Mouse (Mus musculus): ENCODE results near the gene Iqcf3.

Iqcf3 gene

DNA sequence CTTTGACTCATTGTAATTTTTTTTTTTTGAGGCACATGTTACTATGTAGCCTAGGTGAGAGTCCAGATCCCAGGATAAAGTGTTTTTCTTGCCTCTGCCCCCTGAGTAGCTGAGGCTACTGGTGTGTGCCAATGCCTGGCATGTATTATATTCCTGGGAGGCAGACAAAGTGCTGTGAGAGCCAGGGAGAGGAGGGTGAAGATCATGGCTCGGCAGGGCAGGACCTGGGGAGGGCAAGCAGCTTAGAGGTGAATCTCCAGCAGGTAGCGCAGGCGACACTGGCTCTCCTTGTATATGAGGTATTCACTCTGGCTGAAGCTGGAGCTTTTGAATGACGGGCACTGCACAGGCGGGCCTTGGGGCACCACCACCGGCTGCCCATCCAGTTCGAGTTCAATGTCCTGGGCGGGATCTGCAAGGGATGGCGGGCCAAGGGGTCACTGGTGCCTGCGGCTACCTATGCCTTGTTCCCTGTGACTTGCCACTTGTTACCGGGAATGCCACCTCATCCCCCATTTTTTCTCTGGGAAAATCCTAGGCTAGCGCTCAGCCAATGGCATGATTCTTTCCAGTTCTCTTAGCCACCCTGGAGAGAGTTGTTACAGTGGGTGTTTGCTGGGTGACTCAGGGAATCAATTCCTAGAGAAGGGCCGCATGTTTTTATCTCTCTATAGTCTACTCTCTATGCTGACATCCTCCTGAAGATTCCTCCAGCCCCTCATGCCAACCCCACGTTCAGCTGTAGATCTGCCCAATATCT is 90.3 kb downstream of the Iqcf3 start:
- no peak for DNase-seq (ENCODE audit: low spot score)

DNA sequence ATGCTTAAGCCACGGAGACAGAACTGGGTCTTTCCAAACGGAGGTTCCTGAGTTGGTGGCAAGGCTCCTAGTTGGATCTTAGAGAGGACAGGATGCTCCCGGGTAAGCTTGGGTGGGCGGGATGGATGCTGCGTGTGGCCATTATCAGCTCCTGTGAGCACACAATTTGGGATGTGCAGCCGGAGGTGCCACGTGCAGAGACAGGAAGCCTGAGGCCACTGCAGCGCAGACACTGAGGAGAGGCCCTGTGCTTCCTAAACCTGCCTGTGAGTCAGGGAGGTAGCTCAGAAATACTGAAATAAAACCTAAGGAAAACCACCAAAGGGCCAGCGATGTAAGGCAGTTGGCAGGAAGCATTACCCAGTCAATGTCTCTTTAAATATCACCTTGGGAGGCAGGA is 91.7 kb downstream of the Iqcf3 start:
- DNase-seq (ENCODE audit: low spot score), result no peak

DNA sequence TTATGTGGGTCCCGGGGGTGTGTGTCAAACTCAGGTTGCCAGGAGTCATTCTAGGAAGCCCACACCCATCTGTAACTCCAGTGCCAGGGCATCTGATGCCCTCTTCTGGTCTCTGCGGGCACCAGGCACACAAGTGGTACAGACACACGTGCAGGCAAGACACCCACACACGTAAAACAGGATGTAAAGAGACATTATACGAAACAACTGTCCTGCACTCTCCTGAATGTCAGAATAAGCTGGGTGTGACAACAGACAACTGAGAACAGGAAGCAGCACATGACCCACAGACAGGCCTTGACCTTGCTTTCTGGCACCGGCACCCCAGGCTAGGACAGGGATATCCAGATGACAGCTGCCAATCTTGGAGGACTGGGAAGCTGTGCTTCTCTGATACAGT is 92.1 kb downstream of the Iqcf3 start:
- DNase-seq (ENCODE audit: low spot score), result no peak

DNA sequence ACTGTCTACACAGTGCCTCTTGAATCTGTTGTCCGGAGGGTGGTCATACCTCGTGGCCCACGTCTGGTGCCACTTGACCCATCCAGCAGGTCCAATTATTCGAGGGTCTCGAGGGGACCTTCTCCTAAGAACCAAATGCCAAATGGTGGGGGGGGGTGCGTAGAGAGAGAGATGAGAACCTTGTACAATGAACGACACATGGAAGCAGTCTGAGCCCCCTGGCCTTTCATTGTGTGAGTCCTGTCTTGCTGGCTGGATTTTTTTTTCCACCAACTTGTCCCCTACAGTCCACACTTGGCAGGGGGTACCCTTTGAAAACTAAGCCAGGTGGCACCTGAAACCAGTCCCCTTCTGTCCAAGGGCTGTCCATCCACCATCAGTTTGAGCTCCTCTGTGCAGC is 93.7 kb downstream of the Iqcf3 start:
- no peak for DNase-seq (ENCODE audit: low spot score)

DNA sequence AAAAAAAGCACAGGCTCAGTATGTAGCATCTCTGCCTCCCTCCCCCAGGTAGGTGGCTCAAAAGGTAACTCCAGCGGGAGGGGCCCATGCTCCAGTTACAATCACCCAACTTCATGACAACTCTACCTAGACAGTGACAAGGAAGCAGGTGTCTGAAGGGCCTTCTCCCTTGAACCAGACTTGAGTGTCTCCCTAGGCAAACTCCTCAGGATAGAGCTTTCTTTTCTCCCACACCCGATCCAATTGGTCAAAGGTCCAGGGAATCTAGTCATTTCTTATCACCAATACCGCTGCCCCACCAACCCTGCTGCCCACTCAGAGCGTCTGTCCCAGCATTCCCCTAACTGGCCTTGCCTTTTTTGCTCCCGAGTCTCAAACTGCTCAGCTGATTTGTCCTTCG is 94.7 kb downstream of the Iqcf3 start:
- no peak for DNase-seq (ENCODE audit: low spot score)

DNA sequence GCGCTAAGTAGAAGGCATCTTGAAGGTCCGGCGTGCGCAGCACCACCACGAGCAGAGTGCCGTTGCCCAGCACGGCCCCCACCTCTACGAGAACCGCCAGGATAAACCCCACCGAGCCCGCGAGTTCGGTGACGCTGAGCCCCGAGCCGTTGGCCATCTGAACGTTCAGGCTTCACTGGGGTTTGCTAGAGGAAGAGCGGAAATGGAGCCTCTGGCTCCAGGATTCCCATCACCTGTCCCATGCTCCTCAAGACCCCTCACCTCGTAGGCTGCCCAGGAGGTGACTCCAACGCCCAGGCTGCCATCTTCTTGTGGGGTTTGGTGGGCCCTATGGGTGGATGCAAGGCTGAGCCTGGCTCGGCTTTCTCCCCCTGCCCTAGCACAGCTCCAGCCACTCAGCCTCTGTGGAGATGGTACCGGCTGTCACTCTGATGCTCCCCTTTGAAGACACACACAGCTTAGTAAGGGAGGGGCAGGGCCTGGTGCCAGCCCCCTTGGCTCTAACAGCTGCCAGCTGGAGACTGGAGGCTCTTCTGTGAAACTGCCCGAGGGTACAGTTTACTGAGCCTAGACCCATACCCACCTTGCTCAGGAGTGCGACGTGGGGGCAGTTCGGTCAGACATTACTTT is 95.7 kb downstream of the Iqcf3 start, which contains the start of gene Gpr62:
TSS of gene Gpr62 (minus strand) at position 368 of the 630 bp plus-strand sequence.
- no peak for DNase-seq (ENCODE audit: low spot score)

DNA sequence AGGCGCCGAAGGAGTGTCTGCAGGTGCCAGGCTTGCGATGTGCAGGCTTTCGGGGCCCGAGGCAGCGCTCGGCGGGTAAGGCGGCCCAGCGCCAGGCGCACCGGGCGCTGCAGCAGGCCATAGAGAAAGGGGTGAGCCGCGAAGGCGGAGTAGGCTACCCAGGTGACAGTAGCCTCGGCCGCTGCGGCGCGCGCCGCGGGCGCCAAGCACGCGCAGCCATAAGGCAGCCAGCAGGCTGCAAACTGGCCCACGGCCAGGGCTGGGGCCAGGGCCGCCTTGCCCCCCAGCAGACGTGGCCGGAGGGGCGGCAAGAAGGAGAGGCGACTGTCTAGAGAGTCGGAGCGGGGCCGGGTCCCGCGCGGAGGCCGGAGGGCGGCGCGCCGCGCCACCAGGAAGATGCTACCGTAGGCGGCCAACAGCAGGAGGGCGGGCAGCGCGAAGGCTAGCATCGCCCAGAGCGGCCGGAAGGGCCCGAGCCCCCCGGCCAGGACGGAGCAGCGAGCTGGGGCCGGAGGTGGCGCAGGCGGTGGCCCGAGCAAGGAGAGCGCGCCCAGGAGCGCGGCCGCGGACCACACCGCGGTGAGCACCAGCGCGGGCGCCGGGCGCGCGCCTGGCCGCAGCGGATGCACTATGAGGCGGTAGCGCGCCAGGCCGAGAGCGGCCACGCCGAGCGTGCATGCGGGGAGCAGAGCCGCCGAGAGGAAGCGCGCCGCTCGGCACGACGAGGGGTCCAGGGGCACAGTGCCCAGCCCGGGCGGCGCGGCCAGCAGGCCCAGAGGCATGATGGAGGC is 96.5 kb downstream of the Iqcf3 start:
- peak; percentile 85 for DNase-seq (ENCODE audit: low spot score)

DNA sequence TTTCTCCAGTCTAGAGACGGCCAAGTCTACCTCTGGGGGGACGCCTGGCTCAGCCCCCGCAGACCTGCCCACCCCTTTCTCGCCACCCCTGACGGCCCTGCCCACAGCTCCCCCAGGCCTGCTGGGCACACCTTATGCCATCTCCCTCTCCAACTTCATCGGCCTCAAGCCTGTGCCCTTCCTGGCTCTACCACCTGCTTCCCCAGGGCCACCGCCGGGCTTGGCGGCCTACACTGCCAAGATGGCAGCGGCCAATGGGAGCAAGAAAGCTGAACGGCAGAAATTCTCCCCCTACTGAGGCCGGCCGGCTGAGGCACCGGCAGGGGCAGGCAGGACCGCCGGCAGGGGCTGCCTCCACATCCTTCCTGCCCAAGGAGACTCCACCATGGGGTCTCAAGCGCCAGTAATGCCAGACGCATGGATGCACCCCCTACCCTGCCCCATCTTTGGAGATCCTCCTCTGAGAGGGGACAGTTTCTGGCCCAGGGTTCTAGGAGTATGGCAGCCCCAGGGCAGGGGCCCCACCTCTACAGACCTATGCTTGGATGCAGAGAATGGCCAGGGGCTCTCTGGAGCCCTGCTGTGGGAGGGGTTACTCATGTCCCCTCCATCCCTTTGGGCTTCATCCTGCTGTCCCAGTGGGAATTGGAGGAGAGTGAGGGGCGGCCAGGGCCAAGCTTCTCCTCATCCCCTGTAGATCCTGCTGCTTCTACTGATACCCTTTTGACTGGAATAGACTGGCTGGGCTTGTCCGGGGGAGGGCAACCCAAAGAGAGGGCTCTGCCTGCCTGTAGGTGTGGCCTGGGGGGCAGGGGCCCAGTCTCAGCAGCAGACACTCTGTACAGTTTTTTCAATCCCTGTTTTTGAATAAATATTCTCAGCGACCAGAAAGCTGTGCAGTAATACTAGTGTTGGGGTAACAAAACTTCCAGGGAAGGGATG is 98.0 kb downstream of the Iqcf3 start:
- DNase-seq (ENCODE audit: low spot score), result no peak

DNA sequence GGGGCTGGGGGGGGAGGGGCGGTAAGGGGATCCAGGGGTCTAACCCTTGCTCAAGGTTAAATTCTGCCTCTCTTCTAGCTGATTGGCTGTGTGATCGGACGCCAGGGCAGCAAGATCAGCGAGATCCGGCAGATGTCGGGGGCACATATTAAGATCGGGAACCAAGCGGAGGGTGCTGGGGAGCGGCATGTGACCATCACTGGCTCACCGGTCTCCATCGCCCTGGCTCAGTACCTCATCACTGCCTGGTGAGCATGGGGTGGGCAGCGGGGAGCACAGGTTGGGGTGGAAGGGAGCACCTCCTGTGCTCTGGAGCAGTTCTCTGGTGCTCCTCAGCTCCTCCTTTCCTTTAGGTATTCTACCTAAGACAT is 99.0 kb downstream of the Iqcf3 start:
- no peak for DNase-seq (ENCODE audit: low spot score)

DNA sequence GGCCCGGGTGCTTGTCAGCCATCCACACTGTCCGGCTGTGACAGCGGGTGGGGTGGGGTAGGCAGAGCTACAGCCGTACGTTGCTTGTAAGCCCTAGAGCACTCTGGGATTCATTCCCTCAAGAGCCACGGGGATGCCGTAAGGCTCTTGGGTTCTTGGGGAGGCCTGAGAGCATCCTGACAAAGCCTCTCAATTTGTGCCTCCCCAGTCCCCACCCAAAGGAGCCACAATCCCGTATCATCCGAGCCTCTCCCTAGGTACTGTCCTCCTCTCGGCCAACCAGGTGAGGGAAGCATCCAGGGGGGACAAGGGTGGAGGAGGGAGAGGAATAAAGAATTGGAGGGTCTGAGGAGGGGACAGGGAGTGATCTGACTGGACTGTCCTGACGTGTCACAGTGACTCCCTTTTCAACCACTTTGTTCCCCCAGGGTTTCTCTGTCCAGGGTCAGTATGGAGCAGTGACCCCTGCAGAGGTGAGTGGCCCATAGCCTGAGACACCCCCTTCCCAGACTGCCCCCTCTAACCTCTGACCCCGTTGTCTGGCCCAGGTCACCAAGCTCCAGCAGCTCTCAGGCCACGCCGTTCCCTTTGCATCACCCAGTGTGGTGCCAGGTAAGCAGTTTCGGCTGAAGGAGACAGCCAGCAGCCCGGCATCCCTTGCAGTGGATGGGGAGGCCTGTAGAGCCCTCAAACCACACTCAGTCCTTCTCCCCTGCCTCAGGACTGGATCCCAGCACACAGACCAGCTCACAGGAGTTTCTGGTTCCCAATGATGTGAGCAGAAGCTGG is 99.6 kb downstream of the Iqcf3 start:
- DNase-seq (ENCODE audit: low spot score), result no peak

DNA sequence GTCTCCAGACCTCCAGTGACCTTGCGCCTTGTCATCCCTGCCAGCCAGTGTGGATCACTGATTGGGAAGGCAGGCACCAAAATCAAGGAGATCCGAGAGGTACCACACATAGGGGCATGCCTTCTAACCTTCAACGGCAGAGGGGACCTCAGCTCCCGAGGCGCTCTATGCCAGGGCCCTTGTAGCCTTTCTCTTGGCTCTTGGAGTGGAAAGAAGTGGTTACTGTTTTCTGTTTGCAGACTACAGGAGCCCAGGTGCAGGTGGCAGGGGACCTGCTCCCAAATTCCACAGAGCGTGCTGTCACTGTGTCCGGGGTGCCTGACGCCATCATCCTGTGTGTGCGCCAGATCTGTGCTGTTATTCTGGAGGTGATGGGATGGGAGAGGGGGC is 100.4 kb downstream of the Iqcf3 start:
- DNase-seq (ENCODE audit: low spot score), result no peak

DNA sequence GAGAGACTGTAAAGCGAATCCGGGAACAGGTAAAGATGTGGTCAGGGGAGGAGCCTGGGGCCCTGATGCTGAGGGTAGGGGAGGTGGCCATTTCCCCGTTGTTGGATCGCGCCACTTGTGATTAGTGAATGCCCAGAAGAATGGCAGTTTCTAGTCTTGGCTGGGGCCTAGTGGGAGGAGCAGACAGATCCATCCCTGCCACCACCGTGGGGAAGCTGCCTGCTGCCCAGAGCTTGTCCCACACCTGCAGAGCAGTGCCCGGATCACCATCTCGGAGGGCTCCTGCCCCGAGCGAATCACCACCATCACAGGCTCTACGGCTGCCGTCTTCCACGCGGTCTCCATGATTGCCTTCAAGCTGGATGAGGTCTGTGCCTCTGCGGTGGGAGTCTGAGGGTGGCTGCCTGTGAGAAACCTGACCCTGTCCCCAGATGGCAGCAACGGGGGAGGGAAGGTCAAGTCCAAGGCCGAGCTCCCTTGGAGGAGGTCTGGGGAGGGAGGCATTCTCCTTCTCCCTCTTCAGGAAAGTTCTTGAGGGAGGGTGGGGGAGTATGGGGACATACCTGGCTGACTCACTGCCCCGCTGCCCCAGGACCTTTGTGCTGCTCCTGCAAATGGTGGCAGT is 100.9 kb downstream of the Iqcf3 start:
- DNase-seq (ENCODE audit: low spot score), result no peak

DNA sequence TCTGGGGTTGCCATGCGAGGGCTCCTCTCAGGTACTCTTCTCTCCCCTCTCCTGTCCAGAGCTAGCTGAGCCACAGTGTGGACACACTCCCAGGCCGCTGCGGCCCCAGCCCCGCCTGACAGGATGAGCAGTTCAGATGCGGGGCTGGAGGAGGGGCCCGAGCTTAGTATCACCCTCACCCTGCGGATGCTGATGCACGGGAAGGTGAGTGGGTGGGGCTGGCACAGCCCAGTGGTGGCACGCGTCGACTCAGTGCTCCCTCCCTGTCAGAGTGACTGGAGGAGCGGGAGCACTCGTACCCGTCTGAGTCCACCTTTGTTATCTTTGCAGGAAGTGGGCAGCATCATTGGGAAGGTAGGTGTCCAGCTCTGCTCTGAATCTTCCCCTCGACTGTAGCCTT is 101.5 kb downstream of the Iqcf3 start:
- DNase-seq (ENCODE audit: low spot score), result no peak

DNA sequence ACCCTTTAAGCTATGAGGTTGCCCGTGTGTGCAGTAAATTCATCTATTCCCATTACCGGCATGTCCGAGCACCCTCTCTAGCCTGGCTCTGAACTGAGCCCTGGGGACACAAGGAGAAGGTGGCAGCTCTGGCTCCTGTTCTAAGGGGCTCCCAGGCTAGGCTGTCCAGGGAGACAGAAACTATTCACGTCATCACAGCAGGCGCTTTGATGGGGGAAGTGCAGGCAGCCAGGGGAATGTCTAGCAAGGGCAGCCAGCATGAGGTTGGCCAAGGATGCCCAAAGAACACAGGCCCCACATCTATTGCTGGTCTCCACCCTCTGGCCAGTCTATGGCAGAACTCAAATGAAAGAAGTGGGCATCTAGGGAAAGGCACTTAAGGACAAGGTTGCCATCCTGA is 103.5 kb downstream of the Iqcf3 start:
- no peak for DNase-seq (ENCODE audit: low spot score)

DNA sequence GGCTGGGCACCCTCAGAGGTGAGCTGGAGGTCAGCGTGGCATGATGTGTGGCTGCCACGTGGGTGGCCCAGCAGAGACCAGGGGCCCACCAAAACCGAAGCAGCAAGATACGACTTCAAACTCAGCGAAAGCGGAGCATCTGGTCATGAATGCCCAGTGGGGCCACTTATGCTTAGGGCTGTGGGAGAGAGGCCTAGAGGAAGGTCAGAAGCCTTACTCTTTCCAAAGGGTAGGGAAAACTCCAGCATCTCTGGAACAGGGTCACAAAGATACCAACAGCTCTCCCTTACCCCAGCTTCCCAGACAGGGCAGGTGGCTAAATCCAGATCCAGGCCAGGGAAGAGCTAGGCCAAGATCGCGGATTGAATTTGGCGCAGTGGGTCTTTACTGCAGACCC is 104.3 kb downstream of the Iqcf3 start:
- no peak for DNase-seq (ENCODE audit: low spot score)

DNA sequence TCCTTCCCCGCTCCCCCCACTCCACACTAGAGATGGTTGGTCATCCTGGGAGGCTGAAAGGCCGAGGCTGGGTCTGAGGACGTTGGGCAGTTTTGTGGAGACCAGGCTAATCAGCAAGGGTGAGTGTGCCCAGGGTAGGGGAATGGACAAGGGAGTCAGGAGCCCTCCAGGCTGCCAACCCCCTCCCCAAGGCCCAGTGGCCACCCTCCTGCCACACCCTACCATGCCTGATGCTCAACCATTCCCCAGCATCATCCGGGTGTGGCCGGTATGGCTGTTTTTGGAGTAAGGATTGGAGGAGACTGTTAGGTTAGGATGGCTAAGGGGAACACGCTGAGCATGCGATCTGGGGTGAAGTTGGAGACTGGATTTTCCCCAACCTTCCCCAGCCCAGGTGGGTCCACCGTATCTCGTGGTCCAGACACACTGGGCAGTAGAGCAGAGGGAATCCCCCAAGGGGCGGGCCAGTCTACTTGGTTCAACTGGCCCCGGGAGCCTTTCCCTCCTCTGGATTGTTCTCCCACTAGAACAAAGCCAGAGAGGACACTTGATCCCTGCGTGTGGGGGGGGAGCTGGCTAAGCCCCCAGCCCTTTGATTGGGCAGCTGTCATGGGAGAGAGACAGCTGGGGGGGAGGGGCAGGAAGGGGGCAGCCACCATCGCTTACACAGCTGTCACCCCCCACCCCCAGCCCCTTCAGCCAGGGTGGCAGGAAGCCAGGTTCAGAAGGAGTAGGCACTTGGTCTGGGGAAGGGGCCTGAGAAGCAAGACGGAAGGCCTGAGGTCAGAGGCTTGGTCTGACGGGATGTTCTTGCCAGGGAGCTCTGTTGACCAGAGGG is 104.9 kb downstream of the Iqcf3 start:
- DNase-seq (ENCODE audit: low spot score), result peak; percentile 82

DNA sequence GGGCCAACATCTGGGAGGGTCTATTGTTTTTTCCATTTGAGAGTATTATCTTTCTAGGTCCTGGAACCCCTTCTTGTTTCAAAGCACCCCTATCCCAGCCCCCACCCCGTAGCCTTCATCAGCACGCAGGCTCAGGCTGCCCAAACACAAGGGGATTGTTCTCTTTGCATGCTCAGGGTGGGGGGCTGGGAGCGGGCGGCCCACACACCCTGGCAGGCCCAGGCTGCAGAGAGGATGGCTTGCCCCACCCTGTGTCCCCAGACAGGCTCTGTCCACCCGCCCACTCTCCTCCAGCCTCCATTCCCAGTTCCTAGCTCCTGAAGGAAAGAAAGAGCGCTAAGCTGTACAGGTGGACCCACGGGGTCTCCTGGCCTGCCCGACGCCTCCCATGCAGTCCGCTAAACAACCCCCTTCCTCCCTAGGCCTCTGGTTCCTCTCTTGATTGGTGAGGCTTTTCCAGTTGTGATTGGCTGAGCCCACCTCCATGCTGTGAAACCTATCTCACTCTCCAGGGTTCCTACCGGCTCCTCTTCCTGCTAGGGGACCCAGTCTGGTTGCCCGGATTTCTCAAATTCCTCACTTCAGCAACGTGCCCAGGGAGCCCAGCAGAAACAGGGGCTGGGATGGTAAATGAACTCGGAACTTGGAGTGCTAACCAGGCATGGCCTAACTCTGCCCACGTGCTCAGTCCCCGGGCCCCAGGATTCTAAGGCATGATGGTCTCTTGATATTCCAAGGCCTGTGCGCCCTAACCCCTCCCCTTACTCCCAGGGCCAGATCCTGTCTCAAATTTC is 106.3 kb downstream of the Iqcf3 start:
- peak; percentile 83 for DNase-seq (ENCODE audit: low spot score)

DNA sequence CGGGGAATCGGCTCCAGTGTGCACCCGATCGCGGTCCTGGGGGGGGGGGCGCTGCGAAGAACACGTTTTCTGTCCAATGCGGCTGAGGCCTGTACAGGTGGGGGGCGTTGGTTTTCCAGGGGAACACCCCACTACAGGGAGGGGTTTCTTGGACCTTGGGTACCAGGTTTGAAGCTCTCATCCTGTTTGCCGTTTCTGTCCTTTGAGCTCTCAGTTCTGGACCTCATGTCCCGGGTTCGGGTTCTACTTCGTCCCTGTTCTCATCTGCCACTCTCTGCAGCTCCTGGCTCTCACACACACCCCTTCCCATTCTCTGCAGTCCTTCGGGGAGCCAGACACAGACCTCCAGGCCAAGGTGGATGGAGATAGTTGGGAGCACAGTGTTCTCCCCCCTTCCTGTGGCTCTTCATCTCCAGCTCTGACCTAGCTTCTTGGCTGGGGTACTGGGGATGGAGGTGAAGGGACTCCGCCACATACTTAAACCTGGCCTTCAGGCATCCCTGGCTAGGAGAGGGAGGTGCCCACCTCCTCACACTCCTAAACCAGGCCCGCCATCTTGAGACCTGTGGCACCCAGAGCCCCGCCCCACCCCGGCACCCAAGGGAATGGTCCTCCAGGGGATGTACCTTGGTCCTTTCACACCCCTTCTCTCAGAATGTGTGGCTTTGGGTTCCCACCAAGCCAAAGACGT is 107.2 kb downstream of the Iqcf3 start:
- DNase-seq (ENCODE audit: low spot score), result peak; percentile 52

All from embryo, embryonic 10 days (tissue).